In the genomic region with DNA sequence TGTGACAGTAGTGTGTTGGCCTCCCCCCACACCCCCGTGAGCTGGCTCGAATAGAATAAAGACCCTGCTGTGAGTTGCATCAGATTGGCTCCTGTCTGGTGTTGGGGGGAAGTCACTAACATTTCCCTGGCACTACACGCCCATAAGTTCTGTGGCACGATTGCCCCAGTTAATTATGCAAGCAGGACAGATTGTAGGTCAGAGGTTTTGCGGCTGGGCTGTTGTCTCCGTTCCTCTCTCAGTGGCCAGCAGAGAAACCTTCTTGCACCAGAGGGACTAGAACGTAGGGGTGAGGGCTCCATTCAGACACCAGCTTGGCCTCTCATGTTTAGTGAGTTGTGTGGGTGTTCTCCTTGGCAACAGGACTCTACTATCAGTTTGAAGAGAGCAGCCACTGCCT, we compare ENCODE assay signal across 16 mouse cellular contexts. TPM values are rescaled to one million over a fixed set of nuclear protein-coding genes. Genes with fewer than 3 reads are reported as not detected.
"Had no signal": no experiment of that assay in that cellular context is flagged by ENCODE, and none has a peak within 500 bp of the region (broad histone marks: within the 10 kb centered on the region; RNA-seq: fewer than 3 reads in every experiment).

No protein-coding gene starts in this region.

- H3K27me3 ChIP-seq: limb, embryonic 15.5 days; midbrain, embryonic 12.5 days; neural tube, embryonic 15.5 days had no signal

- H3K4me2 ChIP-seq: limb, embryonic 15.5 days; lung, embryonic 14.5 days; midbrain, embryonic 12.5 days; neural tube, embryonic 15.5 days had no signal

- H3K9me3 ChIP-seq: limb, embryonic 15.5 days; neural tube, embryonic 15.5 days had no signal

- DNase-seq: kidney, adult 9 months; kidney, postnatal 36 days; layer of hippocampus, adult 9-11 months; layer of hippocampus, postnatal 36 days; lung, embryonic 14.5 days; right cerebral cortex, adult 18-20 months; thymus, postnatal 4 days had no signal

- ATAC-seq: intestine, embryonic 16.5 days had no signal

- H3K4me3 ChIP-seq: limb, embryonic 15.5 days; midbrain, embryonic 12.5 days; myocyte; neural tube, embryonic 15.5 days had no signal

- H3K36me3 ChIP-seq: limb, embryonic 15.5 days; midbrain, embryonic 12.5 days; neural tube, embryonic 15.5 days had no signal

- H3K9ac ChIP-seq: limb, embryonic 15.5 days; liver, embryonic 14.5 days; lung, embryonic 14.5 days; midbrain, embryonic 12.5 days; neural tube, embryonic 15.5 days had no signal

- H3K27ac ChIP-seq: kidney, postnatal 0 days; limb, embryonic 15.5 days; liver, embryonic 14.5 days; macrophage; midbrain, embryonic 12.5 days; neural tube, embryonic 15.5 days; stomach, postnatal 0 days had no signal

RNA-seq across cellular contexts. Expression of a gene that starts 40.3 kb away (rescaled TPM):
- polyA plus RNA-seq: myocyte had no signal
